In the genomic region with DNA sequence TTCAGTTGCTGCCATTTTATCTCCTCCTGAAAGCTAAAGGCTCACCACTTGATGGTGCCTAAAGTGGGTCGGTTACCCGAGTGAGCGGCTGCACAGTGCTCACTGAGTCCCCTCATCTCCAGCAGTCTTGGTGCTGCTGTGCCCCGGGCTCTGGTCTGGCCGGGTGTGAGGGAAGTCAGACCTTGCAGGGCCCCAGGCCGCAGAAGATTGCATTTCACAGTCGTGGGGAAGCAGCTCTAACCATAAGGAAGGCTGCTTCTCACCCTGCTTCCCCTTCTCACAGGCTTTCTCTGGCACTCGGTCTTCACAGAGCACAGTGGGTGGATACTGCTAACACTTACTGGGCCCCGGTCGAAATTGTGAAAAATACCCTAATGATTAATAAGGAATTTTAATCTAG, we compare ENCODE assay signal across 18 mouse cellular contexts.
A peak's percentile ranks its signal among the peaks of the same experiment; 100 is the strongest.
DNase-seq lines count a peak whose midpoint lies in the region; ATAC-seq and TF ChIP-seq lines count a peak whose summit lies in the region.
"Had no signal": no experiment of that assay in that cellular context is flagged by ENCODE, and none has a peak within 500 bp of the region (broad histone marks: within the 10 kb centered on the region; RNA-seq: fewer than 3 reads in every experiment).

No protein-coding gene starts in this region.

- peak overlapping the region; percentile 56 for H3K4me2 ChIP-seq in liver, embryonic 13.5 days
- H3K4me2 ChIP-seq in hindbrain, postnatal 0 days (ENCODE audit: low read depth, low read length), result no peak overlapping the region
- H3K4me2 ChIP-seq: hindbrain, embryonic 13.5 days had no signal

- ATAC-seq in liver, embryonic 13.5 days (ENCODE audit: low read depth), result peak; percentile 32
- ATAC-seq in erythroid progenitor cell, adult 5-6 weeks (replicated peaks; ENCODE audit: low FRiP score, poor library complexity, severe bottlenecking), result no peak
- ATAC-seq in hindbrain, postnatal 0 days, result no peak
- ATAC-seq: CD4-positive, CD25-positive, alpha-beta regulatory T cell, adult 4 months; forebrain, embryonic 16.5 days had no signal

- H3K9me3 ChIP-seq in MEL (replicated peaks; ENCODE audit: insufficient read depth, low read length), result no peaks in the 10 kb centered on the region
- H3K9me3 ChIP-seq in liver, embryonic 13.5 days (replicated peaks), result no peaks in the 10 kb centered on the region
- no peaks in the 10 kb centered on the region for H3K9me3 ChIP-seq in hindbrain, postnatal 0 days (ENCODE audit: low read length)
- H3K9me3 ChIP-seq: hindbrain, embryonic 13.5 days had no signal

- TF ChIP-seq POLR2A in MEL (IDR thresholded peaks at IDR 0.05; ENCODE audit: control insufficient read depth in 1 of 2, insufficient read depth in 1 of 2, low read depth in 1 of 2, low read length in 2 of 2, poor library complexity in 1 of 2), result no peak

- TF ChIP-seq EP300 in MEL (IDR thresholded peaks at IDR 0.05; ENCODE audit: low read depth in 1 of 2, low read length in 2 of 2), result no peak

- H3K4me3 ChIP-seq in MEL (ENCODE audit: control insufficient read depth in 1 of 2, insufficient read depth in 1 of 2, low read depth in 2 of 2, low read length in 2 of 2), result no peak overlapping the region
- H3K4me3 ChIP-seq in liver, embryonic 13.5 days (replicated peaks), result no peak overlapping the region; the same call in 1 of the 2 replicates
- H3K4me3 ChIP-seq in hindbrain, postnatal 0 days (ENCODE audit: low read length), result no peak overlapping the region
- H3K4me3 ChIP-seq: hindbrain, embryonic 13.5 days had no signal

- 0 out of 2 replicates have a peak overlapping the region, but pooled peaks have one; percentile 19 for H3K27ac ChIP-seq in MEL (ENCODE audit: control insufficient read depth, low read depth, low read length)
- H3K27ac ChIP-seq in liver, embryonic 13.5 days, result peak overlapping the region; percentile 75
- H3K27ac ChIP-seq in hindbrain, postnatal 0 days, result no peak overlapping the region
- H3K27ac ChIP-seq: hindbrain, embryonic 13.5 days had no signal

- H3K36me3 ChIP-seq in MEL (ENCODE audit: control insufficient read depth in 1 of 2, insufficient read depth in 2 of 2, low read length in 2 of 2), result peaks cover 4 to 13% of the 10 kb centered on the region in 2 experiments
- H3K36me3 ChIP-seq in liver, embryonic 13.5 days, result peaks cover 29% of the 10 kb centered on the region
- peaks cover 24% of the 10 kb centered on the region for H3K36me3 ChIP-seq in hindbrain, postnatal 0 days (ENCODE audit: insufficient read depth, low read length)

- H3K9ac ChIP-seq in MEL (ENCODE audit: control insufficient read depth, low read depth, low read length, poor library complexity, severe bottlenecking), result no peak overlapping the region
- H3K9ac ChIP-seq in liver, embryonic 13.5 days, result peak overlapping the region; percentile 59
- H3K9ac ChIP-seq in hindbrain, postnatal 0 days (replicated peaks; ENCODE audit: low read length), result no peak overlapping the region

- no peaks in the 10 kb centered on the region for H3K27me3 ChIP-seq in MEL (ENCODE audit: control insufficient read depth in 1 of 2, insufficient read depth in 2 of 2, low read length in 2 of 2)
- H3K27me3 ChIP-seq in liver, embryonic 13.5 days, result no peaks in the 10 kb centered on the region
- H3K27me3 ChIP-seq in hindbrain, postnatal 0 days (ENCODE audit: insufficient read depth, low read length), result no peaks in the 10 kb centered on the region
- H3K27me3 ChIP-seq: hindbrain, embryonic 13.5 days had no signal

- WGBS in liver, embryonic 13.5 days (ENCODE audit: insufficient replicate concordance), result 12% methylated on average over 10 of the region's 10 CpGs
- 85% methylated on average over 10 of the region's 10 CpGs for WGBS in hindbrain, postnatal 0 days

- peak; percentile 32 for DNase-seq in MEL (ENCODE audit: low read depth, low spot score)
- peak; percentile 50 for DNase-seq in c-Kit-positive CD71-negative TER-119-negative erythroid progenitor cells, embryonic 14.5 days (ENCODE audit: low read depth)
- DNase-seq in liver, embryonic 13.5 days, result peak; percentile 15
- DNase-seq in monocyte, adult 2 months (ENCODE audit: low read depth in 1 of 2, low spot score in 2 of 2), result peak; percentile 16 to 20
- DNase-seq in heart, adult 9 months (ENCODE audit: low spot score in 2 of 2), result no peak
- no peak for DNase-seq in hindbrain, postnatal 0 days (ENCODE audit: low spot score)
- DNase-seq: adrenal gland, postnatal 10 days; cerebellum, adult 9-11 months; embryo, embryonic 11 days; heart, adult 18-20 months; kidney, adult 8-10 months; kidney, postnatal 36 days; lung, postnatal 4 days; spleen, adult 18-20 months had no signal

- no peaks in the 10 kb centered on the region for H3K79me2 ChIP-seq in MEL (ENCODE audit: control insufficient read depth, insufficient read depth, low read length, poor library complexity)

- TF ChIP-seq RAD21 in MEL (IDR thresholded peaks at IDR 0.05; ENCODE audit: low read depth, low read length), result no peak

- peaks cover 6 to 14% of the 10 kb centered on the region in 2 experiments for H3K4me1 ChIP-seq in MEL (ENCODE audit: control insufficient read depth in 1 of 2, insufficient read depth in 2 of 2, low read length in 2 of 2)
- peaks cover 56% of the 10 kb centered on the region for H3K4me1 ChIP-seq in liver, embryonic 13.5 days (replicated peaks)
- H3K4me1 ChIP-seq in hindbrain, postnatal 0 days (ENCODE audit: insufficient read depth, low read length), result no peaks in the 10 kb centered on the region

- TF ChIP-seq CTCF in MEL (IDR thresholded peaks at IDR 0.05 in 2 of 3, conservative IDR thresholded peaks at IDR 0.05 in 1 of 3; ENCODE audit: control insufficient read depth in 1 of 3, insufficient read depth in 1 of 3, low read depth in 2 of 3, low read length in 3 of 3, poor library complexity in 1 of 3, severe bottlenecking in 1 of 3), result no peak
- no peak for TF ChIP-seq CTCF in hindbrain, postnatal 0 days (IDR thresholded peaks at IDR 0.05; ENCODE audit: low read depth)

TF ChIP-seq in MEL, 35 proteins besides CTCF, POLR2A, EP300 and RAD21:
- no peak for TF ChIP-seq ZMIZ1 (IDR thresholded peaks at IDR 0.05; ENCODE audit: low read depth, low read length)
- no peak for TF ChIP-seq MYC (IDR thresholded peaks at IDR 0.05; ENCODE audit: low read depth, low read length)
- no peak for TF ChIP-seq MYB (IDR thresholded peaks at IDR 0.05; ENCODE audit: low read depth, low read length)
- no peak for TF ChIP-seq UBTF (IDR thresholded peaks at IDR 0.05; ENCODE audit: borderline replicate concordance, insufficient read depth, low read depth, low read length)
- no peak for TF ChIP-seq E2F4 (IDR thresholded peaks at IDR 0.05; ENCODE audit: borderline replicate concordance, low read depth, low read length)
- no peak for TF ChIP-seq ZNF384 (IDR thresholded peaks at IDR 0.05; ENCODE audit: low read depth, low read length)
- TF ChIP-seq TCF12 (IDR thresholded peaks at IDR 0.05; ENCODE audit: low read depth, low read length), result no peak
- TF ChIP-seq TBP (IDR thresholded peaks at IDR 0.05; ENCODE audit: low read depth, low read length), result no peak
- no peak for TF ChIP-seq KAT2A (conservative IDR thresholded peaks at IDR 0.05; ENCODE audit: low read depth, low read length)
- no peak for TF ChIP-seq SMC3 (IDR thresholded peaks at IDR 0.05; ENCODE audit: low read depth, low read length)
- TF ChIP-seq MAFK (IDR thresholded peaks at IDR 0.05; ENCODE audit: borderline replicate concordance, low read depth, low read length), result no peak
- no peak for TF ChIP-seq MAZ (IDR thresholded peaks at IDR 0.05; ENCODE audit: low read depth, low read length)
- TF ChIP-seq NELFE (IDR thresholded peaks at IDR 0.05; ENCODE audit: low read depth, low read length), result no peak
- TF ChIP-seq USF2 (IDR thresholded peaks at IDR 0.05; ENCODE audit: borderline replicate concordance in 1 of 2, insufficient read depth in 1 of 2, low read depth in 1 of 2, low read length in 2 of 2), result no peak
- no peak for TF ChIP-seq GATA1 (IDR thresholded peaks at IDR 0.05; ENCODE audit: low read depth, low read length)
- no peak for TF ChIP-seq CHD2 (IDR thresholded peaks at IDR 0.05; ENCODE audit: low read length)
- TF ChIP-seq POLR2AphosphoS2 (IDR thresholded peaks at IDR 0.05; ENCODE audit: low read length), result no peak

Comparison
In these comparisons a context has a peak if more than half of its experiments do, and no peak if none do; other contexts are left out.
1. DNase-seq: peak in MEL (single experiment), c-Kit-positive CD71-negative TER-119-negative erythroid progenitor cells, embryonic 14.5 days (single experiment), liver, embryonic 13.5 days (single experiment) and monocyte, adult 2 months (2 of 2); none in heart, adult 9 months (0 of 2) and hindbrain, postnatal 0 days (single experiment).